Mouse (Mus musculus): ENCODE data around the gene Myo15. TPM values are rescaled to one million over a fixed set of nuclear protein-coding genes. Genes with fewer than 3 reads are reported as not detected.

Myo15 gene
- total and polyA plus RNA-seq, 3 experiments, result 0.04 to 0.07 TPM; not detected in 1

DNA sequence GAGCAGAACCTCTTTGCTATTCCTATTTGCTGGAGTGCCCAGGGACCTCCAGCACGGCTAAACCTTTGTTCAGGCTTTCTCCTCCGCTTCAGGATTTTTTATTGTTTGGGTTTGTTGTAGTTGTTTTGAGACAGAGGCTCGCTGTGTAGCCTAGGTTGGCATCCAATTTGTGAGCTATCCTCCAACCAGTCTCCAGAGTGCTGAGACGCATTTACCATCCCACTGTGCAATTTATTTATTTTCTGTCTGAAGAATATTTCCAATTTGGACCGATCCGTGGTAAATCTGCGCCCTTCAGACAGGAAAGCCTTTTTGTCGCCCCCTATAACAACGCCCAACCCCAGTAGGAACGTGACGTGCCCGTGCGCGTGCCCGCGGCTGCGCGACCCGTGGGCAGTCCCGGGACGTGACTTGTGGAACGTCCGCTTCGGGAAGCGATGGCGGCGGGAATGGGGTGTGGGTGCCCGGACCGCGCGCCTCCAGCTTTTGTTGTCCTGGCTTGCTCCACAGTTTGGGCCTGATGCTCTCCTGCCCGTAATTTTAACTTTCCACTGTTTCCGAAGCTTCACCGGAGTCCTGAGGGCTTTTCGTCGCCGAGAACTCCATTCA, 67.8 kb downstream of the Myo15 start:
- H3K27ac ChIP-seq (ENCODE audit: control insufficient read depth, low read depth, low read length), result peak overlapping the region; percentile 94
- peaks cover 46% of the 10 kb centered on the region for H3K79me2 ChIP-seq (ENCODE audit: control insufficient read depth, insufficient read depth, low read length, poor library complexity)
- no peaks in the 10 kb centered on the region for H3K9me3 ChIP-seq (replicated peaks; ENCODE audit: insufficient read depth, low read length)
- peak overlapping the region; percentile 50 to 86 for H3K4me3 ChIP-seq (ENCODE audit: control insufficient read depth in 1 of 2, insufficient read depth in 1 of 2, low read depth in 2 of 2, low read length in 2 of 2)
- H3K4me1 ChIP-seq (ENCODE audit: control insufficient read depth in 1 of 2, insufficient read depth in 2 of 2, low read length in 2 of 2), result peaks cover 0 to 20% of the 10 kb centered on the region in 2 experiments; a peak in 3 of 4 replicates
- peaks cover 8 to 12% of the 10 kb centered on the region in 2 experiments for H3K27me3 ChIP-seq (ENCODE audit: control insufficient read depth in 1 of 2, insufficient read depth in 2 of 2, low read length in 2 of 2)
- peaks cover 0 to 22% of the 10 kb centered on the region in 2 experiments; a peak in 3 of 4 replicates for H3K36me3 ChIP-seq (ENCODE audit: control insufficient read depth in 1 of 2, insufficient read depth in 2 of 2, low read length in 2 of 2)
- H3K9ac ChIP-seq (ENCODE audit: control insufficient read depth, low read depth, low read length, poor library complexity, severe bottlenecking), result peak overlapping the region; percentile 89
- DNase-seq (ENCODE audit: low read depth, low spot score), result peak; percentile 96
- TF ChIP-seq POLR2A (IDR thresholded peaks at IDR 0.05; ENCODE audit: control insufficient read depth in 1 of 2, insufficient read depth in 1 of 2, low read depth in 1 of 2, low read length in 2 of 2, poor library complexity in 1 of 2) (peak; percentile 43 to 75), ETS1 (IDR thresholded peaks at IDR 0.05; ENCODE audit: low read depth, low read length) (peak; percentile 28; the same call in 1 of the 2 replicates), NELFE (IDR thresholded peaks at IDR 0.05; ENCODE audit: low read depth, low read length) (no peak; the same call in 1 of the 2 replicates), UBTF (IDR thresholded peaks at IDR 0.05; ENCODE audit: borderline replicate concordance, insufficient read depth, low read depth, low read length) (no peak), MYB (IDR thresholded peaks at IDR 0.05; ENCODE audit: low read depth, low read length) (no peak), TAL1 (IDR thresholded peaks at IDR 0.05; ENCODE audit: low read length) (no peak), BHLHE40 (IDR thresholded peaks at IDR 0.05; ENCODE audit: borderline replicate concordance, low read depth, low read length) (peak; percentile 89), KAT2A (conservative IDR thresholded peaks at IDR 0.05; ENCODE audit: low read depth, low read length) (no peak), CHD2 (IDR thresholded peaks at IDR 0.05; ENCODE audit: low read length) (no peak), ZMIZ1 (IDR thresholded peaks at IDR 0.05; ENCODE audit: low read depth, low read length) (0 out of 2 replicates have a peak, but pooled peaks have one; percentile 67), POLR2AphosphoS2 (IDR thresholded peaks at IDR 0.05; ENCODE audit: low read length) (no peak; the same call in 1 of the 2 replicates), ELF1 (IDR thresholded peaks at IDR 0.05; ENCODE audit: low read depth, low read length) (no peak), ZKSCAN1 (IDR thresholded peaks at IDR 0.05; ENCODE audit: low read depth, low read length) (no peak), ZC3H11A (IDR thresholded peaks at IDR 0.05; ENCODE audit: low read depth, low read length) (no peak), MAZ (IDR thresholded peaks at IDR 0.05; ENCODE audit: low read depth, low read length) (no peak), SMC3 (IDR thresholded peaks at IDR 0.05; ENCODE audit: low read depth, low read length) (no peak), MYC (IDR thresholded peaks at IDR 0.05; ENCODE audit: low read depth, low read length) (no peak; the same call in 1 of the 2 replicates), USF2 (IDR thresholded peaks at IDR 0.05; ENCODE audit: borderline replicate concordance in 1 of 2, insufficient read depth in 1 of 2, low read depth in 1 of 2, low read length in 2 of 2) (no peak), GABPA (IDR thresholded peaks at IDR 0.05; ENCODE audit: low read depth, low read length) (no peak), ZNF384 (IDR thresholded peaks at IDR 0.05; ENCODE audit: low read depth, low read length) (no peak), RCOR1 (IDR thresholded peaks at IDR 0.05; ENCODE audit: low read depth, low read length) (no peak), HCFC1 (IDR thresholded peaks at IDR 0.05; ENCODE audit: low read depth, low read length) (0 out of 2 replicates have a peak, but pooled peaks have one; percentile 81), MXI1 (IDR thresholded peaks at IDR 0.05; ENCODE audit: low read depth, low read length) (peak; percentile 22; the same call in 1 of the 2 replicates), MAX (IDR thresholded peaks at IDR 0.05; ENCODE audit: low read length) (peak; percentile 97), MAFK (IDR thresholded peaks at IDR 0.05; ENCODE audit: borderline replicate concordance, low read depth, low read length) (no peak), MEF2A (IDR thresholded peaks at IDR 0.05; ENCODE audit: extremely low read depth, insufficient replicate concordance, low read depth, low read length, poor library complexity, severe bottlenecking) (no peak), E2F4 (IDR thresholded peaks at IDR 0.05; ENCODE audit: borderline replicate concordance, low read depth, low read length) (no peak; the same call in 1 of the 2 replicates), NRF1 (IDR thresholded peaks at IDR 0.05; ENCODE audit: insufficient read depth, low read depth, low read length, poor library complexity, severe bottlenecking) (peak; percentile 66), GATA1 (IDR thresholded peaks at IDR 0.05; ENCODE audit: low read depth, low read length) (no peak), TCF12 (IDR thresholded peaks at IDR 0.05; ENCODE audit: low read depth, low read length) (peak; percentile 45), POLR2AphosphoS5 (IDR thresholded peaks at IDR 0.05; ENCODE audit: borderline replicate concordance, low read depth, low read length) (no peak), EP300 (IDR thresholded peaks at IDR 0.05; ENCODE audit: low read depth in 1 of 2, low read length in 2 of 2) (no peak; a peak in 1 of 4 replicates), SIN3A (IDR thresholded peaks at IDR 0.05; ENCODE audit: low read length) (peak; percentile 74; the same call in 1 of the 2 replicates), CHD1 (IDR thresholded peaks at IDR 0.05; ENCODE audit: low read depth, low read length) (peak; percentile 97), RAD21 (IDR thresholded peaks at IDR 0.05; ENCODE audit: low read depth, low read length) (no peak), TBP (IDR thresholded peaks at IDR 0.05; ENCODE audit: low read depth, low read length) (peak; percentile 73)
